Mouse (Mus musculus) limb, embryonic 14.5 days (tissue): ENCODE results near the gene Tmem273. TPM values are rescaled to one million over a fixed set of nuclear protein-coding genes. Genes with fewer than 3 reads are reported as not detected.

ENCODE experiments used
- ATAC-seq: fragments of 200-750 bp; cut with Nextera tagmentation; 2 replicates; pipeline ENCODE4 v1.8.0; 2017; ENCODE audit warnings: low read depth, moderate number of reproducible peaks, moderate TSS enrichment; ENCODE audit not compliant: low FRiP score
- DNase-seq: peaks from one replicate; pipeline ENCODE4 v3.0.0-alpha.2; 2015; ENCODE audit warnings: low spot score
- H3K27ac ChIP-seq: fragments of 300-500 bp; sonication (generic); replicated peaks from 2 replicates; pipeline ENCODE4 v1.5.1; 2014; ENCODE audit warnings: low read depth, mild to moderate bottlenecking, low read length, moderate library complexity, mixed read lengths
- H3K27me3 ChIP-seq: fragments of 300-500 bp; sonication (generic); 2 replicates; pipeline ENCODE4 v1.6.1; 2014; ENCODE audit warnings: low read length, mixed read lengths; ENCODE audit not compliant: control insufficient read depth, insufficient read depth
- H3K36me3 ChIP-seq: fragments of 300-500 bp; sonication (generic); 2 replicates; pipeline ENCODE4 v1.6.1; 2014; ENCODE audit warnings: mild to moderate bottlenecking, low read length, moderate library complexity, mixed read lengths; ENCODE audit not compliant: control insufficient read depth, insufficient read depth
- H3K4me1 ChIP-seq: fragments of 300-500 bp; sonication (generic); 2 replicates; pipeline ENCODE4 v1.6.1; 2014; ENCODE audit warnings: antibody characterized with exemption, low read length, mixed read lengths; ENCODE audit not compliant: control insufficient read depth, insufficient read depth
- H3K4me2 ChIP-seq: fragments of 300-500 bp; sonication (generic); replicated peaks from 2 replicates; pipeline ENCODE4 v1.6.1; 2014; ENCODE audit warnings: low read depth, mild to moderate bottlenecking, low read length, moderate library complexity; ENCODE audit not compliant: severe bottlenecking
- H3K4me3 ChIP-seq: fragments of 300-500 bp; sonication (generic); replicated peaks from 2 replicates; pipeline ENCODE4 v1.5.1; 2014; ENCODE audit warnings: low read length
- H3K9ac ChIP-seq: fragments of 300-500 bp; sonication (generic); 2 replicates; pipeline ENCODE4 v1.6.1; 2014; ENCODE audit warnings: mild to moderate bottlenecking, low read depth, low read length, moderate library complexity; ENCODE audit not compliant: severe bottlenecking
- H3K9me3 ChIP-seq: fragments of 300-500 bp; sonication (generic); 2 replicates; pipeline ENCODE4 v1.6.1; 2016; ENCODE audit warnings: low read length; ENCODE audit not compliant: control insufficient read depth
- POLR2A ChIP-seq: fragments of 200-500 bp; IDR thresholded peaks from 2 replicates; pipeline ENCODE4 v1.8.0; 2012; ENCODE audit warnings: inconsistent platforms, mild to moderate bottlenecking, moderate library complexity, borderline replicate concordance; ENCODE audit not compliant: insufficient read depth, insufficient read length; ENCODE audit errors: extremely low read depth
- WGBS: fragments of 180-500 bp; shearing (Covaris S2); extraction: QIAGEN DNeasy Blood & Tissue Kit; methylation state at CpG from one replicate; pipeline ENCODE4 v1.1.7; 2014; 5-methylcytosine and 5-hydroxymethylcytosine counted together
- polyA plus RNA-seq, 2 experiments: library from polyadenylated mRNA; depleted of rRNA in 1 of 2; stranded (reverse) in 1 of 2; unstranded in 1 of 2; fragments of >200 nt; fragmentation: Nextera tagmentation in 1 of 2; extraction: Ambion mirVana in 1 of 2; gene quantifications; 2 replicates each; pipeline versions ENCODE4 v1.2.1 to v1.2.3; 2012 to 2014

The Tmem273 gene
- polyA plus RNA-seq, 2 experiments, result 2.5 to 2.6 TPM

- DNase-seq, result no peak
- Histone ChIP-seq H3K27me3 (no peaks in the 10 kb centered on the region), H3K9ac (no peak overlapping the region), H3K36me3 (no peaks in the 10 kb centered on the region), H3K4me2 (no peak overlapping the region), H3K27ac (no peak overlapping the region), H3K4me1 (no peaks in the 10 kb centered on the region), H3K9me3 (no peaks in the 10 kb centered on the region), H3K4me3 (no peak overlapping the region)
- no peak for ATAC-seq
- 90% methylated on average over 11 of the region's 11 CpGs for WGBS
- no peak for TF ChIP-seq POLR2A
These were observed 50.4 kb downstream of the Tmem273 start for GRCm38 (mm10) chr14:32836191-32836590.

GRCm38 (mm10) chr14:32842052-32842451 lies 56.3 kb downstream of the Tmem273 start:
- H3K27me3 ChIP-seq, result no peaks in the 10 kb centered on the region
- ATAC-seq (no peak), DNase-seq (no peak)
- no peaks in the 10 kb centered on the region for H3K9me3 ChIP-seq
- no peak overlapping the region for H3K4me3 ChIP-seq
- TF ChIP-seq POLR2A, result no peak
- no peaks in the 10 kb centered on the region for H3K36me3 ChIP-seq
- H3K4me1 ChIP-seq, result no peaks in the 10 kb centered on the region
- no peak overlapping the region for H3K27ac ChIP-seq
- no peak overlapping the region for H3K9ac ChIP-seq
- H3K4me2 ChIP-seq, result no peak overlapping the region

DNA sequence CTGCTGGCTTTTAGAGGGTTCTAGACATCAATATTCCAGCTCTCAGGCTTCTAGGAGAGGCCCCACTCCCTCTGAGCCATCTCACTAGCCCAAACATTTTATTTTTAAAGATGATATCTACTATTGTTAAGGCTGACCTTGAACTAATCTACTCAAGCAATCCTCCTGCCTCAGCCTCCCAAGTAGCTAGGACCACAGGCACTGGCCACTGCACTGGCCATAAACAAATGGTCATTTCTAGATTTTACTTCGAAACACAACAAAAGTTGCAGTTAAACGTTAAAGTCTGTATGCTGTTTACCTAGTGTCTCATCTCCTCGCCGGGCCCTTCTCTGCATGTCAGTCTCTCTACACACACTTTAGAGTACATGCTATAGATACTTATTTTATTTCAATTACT lies 68.3 kb downstream of the Tmem273 start:
- Histone ChIP-seq H3K4me3 (no peak overlapping the region), H3K36me3 (no peaks in the 10 kb centered on the region), H3K9me3 (no peaks in the 10 kb centered on the region), H3K4me2 (no peak overlapping the region), H3K27me3 (no peaks in the 10 kb centered on the region), H3K9ac (no peak overlapping the region), H3K27ac (no peak overlapping the region), H3K4me1 (peaks cover 4% of the 10 kb centered on the region; the same call in 1 of the 2 replicates)
- 93% methylated on average over 4 of the region's 4 CpGs for WGBS
- ATAC-seq, result no peak
- TF ChIP-seq POLR2A, result no peak
- no peak for DNase-seq

GRCm38 (mm10) chr14:32856246-32856645 lies 70.5 kb downstream of the Tmem273 start:
- peak overlapping the region; percentile 80 for H3K4me2 ChIP-seq
- peak overlapping the region; percentile 58 for H3K4me3 ChIP-seq
- WGBS, result 37% methylated on average over 5 of the region's 5 CpGs
- no peak for DNase-seq
- peak overlapping the region; percentile 88; the same call in 1 of the 2 replicates for H3K9ac ChIP-seq
- no peaks in the 10 kb centered on the region for H3K9me3 ChIP-seq
- H3K27ac ChIP-seq, result no peak overlapping the region
- H3K27me3 ChIP-seq, result no peaks in the 10 kb centered on the region
- H3K4me1 ChIP-seq, result peaks cover 7% of the 10 kb centered on the region
- no peak for TF ChIP-seq POLR2A
- no peaks in the 10 kb centered on the region for H3K36me3 ChIP-seq
- ATAC-seq, result no peak

- Histone ChIP-seq H3K9me3 (no peaks in the 10 kb centered on the region), H3K27me3 (no peaks in the 10 kb centered on the region), H3K27ac (peak within 1 kb of the TSS; percentile 70), H3K36me3 (no peaks in the 10 kb centered on the region), H3K4me1 (peaks cover 11% of the 10 kb centered on the region), H3K4me3 (peak within 1 kb of the TSS; percentile 58), H3K9ac (peak within 1 kb of the TSS; percentile 88), H3K4me2 (peak within 1 kb of the TSS; percentile 80)
- DNase-seq (peak; percentile 52), ATAC-seq (peak; percentile 79)
- under 1% methylated on average over 50 of the region's 68 CpGs for WGBS
- no peak for TF ChIP-seq POLR2A
These were observed 71.0 kb downstream of the Tmem273 start, which contains the start of gene Vstm4 for GRCm38 (mm10) chr14:32856681-32857328. TSS of gene Vstm4 (plus strand) at chr14:32856756.
